Mouse (Mus musculus) right cerebral cortex, postnatal 14 days (tissue): ENCODE data around the gene C2.
A peak's percentile ranks its signal among the peaks of the same experiment; 100 is the strongest.
"Not testable (repeated sequence)": the region's sequence is repeated elsewhere in the genome, so short reads cannot be mapped to it uniquely, and the experiment has no call there.

ENCODE experiments used
- DNase-seq: peaks from one replicate; pipeline ENCODE4 v3.0.0; 2022

Gene C2

DNA sequence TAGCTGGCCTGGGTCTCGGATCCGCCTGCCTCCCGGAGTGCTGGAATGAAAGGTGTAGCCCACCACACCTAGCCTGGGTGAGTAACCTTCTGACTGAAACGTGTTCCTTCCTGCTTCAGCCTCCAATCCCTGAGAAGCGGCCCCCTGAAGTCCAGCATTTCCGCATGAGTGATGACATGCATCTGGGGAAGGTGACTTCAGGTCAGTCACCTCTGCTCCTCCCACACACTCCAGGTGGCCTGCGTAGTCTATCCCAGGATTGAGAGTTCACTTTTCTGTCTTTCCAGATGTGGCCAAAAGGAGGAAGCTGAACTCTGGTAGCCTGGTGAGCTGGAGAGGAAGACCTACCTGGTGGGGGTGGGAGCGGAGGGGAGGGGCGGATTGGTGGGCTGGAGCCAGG is 4.8 kb upstream of the C2 start:
- DNase-seq: no peak

DNA sequence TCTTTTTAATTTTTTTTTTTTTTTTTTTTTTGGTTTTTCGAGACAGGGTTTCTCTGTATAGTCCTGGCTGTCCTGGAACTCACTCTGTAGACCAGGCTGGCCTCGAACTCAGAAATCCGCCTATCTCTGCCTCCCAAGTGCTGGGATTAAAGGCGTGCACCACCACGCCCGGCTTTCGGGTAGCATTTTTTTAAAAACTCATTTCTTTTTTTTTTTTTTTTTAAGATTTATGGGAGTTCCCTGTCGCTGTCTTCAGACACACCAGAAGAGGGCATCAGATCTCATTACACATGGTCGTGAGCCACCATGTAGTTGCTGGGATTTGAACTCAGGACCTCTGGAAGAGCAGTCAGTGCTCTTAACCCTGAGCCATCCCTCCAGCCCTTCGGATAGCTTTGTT is 3.9 kb upstream of the C2 start:
- DNase-seq: not testable (repeated sequence)

DNA sequence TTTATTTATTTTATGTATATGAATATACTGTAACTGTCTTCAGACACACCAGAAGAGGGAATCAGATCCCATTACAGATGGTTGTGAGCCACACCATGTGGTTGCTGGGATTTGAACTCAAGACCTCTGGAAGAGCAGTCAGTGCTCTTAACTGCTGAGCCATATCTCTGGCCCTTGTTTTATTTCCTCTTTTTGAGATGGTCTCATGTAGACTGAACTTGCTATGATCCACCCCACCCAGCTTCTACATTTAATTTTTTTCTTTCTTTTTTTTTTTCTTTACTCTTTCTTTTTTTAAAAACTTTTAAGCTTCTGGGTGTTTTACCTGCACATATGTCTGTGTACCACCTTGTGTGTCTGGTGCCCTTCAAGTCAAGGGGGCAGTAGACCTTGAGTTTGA is 2.8 kb upstream of the C2 start:
- DNase-seq: not testable (repeated sequence)

DNA sequence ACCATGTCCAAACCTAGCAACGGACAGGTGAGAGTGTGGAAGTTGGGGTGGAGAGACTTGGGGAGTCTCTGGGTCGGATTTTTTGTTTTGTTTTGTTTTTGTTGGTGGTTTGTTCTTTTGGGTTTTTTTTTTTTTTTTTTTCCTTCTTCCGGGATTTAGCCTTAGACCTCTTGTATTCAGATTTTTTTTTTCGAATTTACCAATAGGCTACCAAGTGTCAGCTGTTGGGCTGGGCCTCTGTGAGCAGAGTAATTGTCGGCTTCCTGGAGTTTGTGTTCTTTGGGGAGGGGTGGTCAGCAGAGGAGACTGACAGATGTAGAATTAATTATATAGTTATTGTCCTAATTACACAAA is 1.8 kb upstream of the C2 start:
- DNase-seq: no peak

DNA sequence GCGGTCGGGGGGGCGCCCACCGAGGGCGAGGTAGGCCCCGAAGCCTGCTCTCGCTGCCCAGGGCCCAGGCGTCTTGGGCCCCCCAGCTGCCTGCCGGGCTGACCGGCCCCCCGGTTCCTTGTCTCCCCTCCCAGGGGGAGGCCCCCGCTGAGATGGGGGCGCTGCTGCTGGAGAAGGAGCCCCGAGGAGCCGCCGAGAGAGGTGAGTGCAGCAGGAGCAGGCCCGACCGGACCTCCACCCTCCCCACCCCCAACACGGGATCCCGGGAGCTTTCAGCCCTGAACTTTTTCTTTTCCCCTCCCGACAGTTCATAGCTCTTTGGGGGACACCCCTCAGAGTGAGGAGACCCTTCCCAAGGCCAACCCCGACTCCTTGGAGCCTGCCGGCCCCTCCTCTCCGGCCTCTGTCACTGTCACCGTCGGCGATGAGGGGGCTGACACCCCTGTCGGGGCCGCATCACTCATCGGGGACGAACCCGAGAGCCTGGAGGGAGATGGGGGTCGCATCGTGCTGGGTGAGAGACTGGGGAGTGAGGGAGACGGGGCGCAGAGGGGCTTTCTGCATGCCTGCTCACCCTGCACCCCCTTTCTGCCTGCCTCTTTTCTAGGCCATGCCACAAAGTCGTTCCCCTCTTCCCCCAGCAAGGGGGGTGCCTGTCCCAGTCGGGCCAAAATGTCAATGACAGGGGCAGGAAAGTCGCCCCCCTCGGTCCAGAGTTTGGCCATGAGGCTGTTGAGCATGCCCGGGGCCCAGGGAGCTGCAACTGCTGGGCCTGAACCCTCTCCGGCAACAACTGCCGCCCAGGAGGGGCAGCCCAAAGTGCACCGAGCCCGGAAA is 1.2 kb upstream of the C2 start:
- peak; percentile 26 for DNase-seq

DNA sequence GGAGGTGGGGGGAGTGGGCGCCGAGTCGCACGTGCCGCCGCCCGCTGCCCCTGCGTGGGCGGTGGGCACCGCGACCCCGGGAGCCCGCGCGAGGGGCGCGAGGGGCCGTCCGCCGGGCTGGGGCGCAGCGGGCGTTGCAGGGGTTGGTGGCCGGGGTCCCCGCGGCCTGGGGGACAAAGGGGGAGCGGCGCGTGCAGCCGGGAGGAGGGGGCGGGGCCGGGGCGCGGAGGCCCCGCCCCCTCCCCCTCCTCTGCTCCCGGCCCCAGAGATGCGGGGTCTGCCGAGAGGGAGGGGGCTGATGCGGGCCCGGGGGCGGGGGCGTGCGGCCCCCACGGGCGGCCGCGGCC is 614 bp upstream of the C2 start:
- peak; percentile 42 for DNase-seq

DNA sequence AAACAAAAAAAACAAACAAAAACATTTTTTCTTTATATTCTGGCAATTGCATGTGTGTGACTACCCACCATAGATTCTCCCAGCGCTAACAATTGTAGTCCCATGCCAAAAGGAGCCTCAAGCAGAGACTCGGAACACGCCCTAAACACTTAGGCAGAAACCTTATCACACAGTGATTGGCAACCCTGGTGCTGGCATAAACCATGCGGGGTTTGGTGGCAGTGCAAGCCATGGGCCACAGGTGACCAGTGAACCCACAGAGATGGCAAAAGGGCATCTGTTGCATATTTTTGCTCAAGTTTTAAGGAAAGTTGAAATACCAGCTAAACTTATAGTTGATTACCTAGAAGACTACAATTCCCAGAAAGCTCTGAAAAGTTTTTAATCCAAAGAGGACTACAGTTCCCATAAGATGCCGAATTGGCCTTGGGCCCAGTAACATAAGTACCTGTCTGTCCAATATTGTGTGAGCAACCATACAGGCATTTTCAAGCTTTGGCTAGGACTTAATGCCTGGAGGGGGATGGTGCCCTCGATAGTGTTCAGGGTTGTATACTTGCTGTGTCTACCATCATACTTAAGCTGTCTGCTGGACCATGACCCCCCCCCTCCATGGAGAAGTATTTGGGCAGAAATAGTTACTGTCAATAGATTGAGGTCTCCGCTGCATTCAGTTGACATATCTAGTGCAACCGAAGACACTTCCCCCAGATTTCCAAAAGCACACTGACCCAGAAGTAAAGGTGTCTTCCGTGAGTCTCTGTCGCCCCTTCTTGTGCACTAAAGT is 499 bp downstream of the C2 start:
- DNase-seq: peak; percentile 65

DNA sequence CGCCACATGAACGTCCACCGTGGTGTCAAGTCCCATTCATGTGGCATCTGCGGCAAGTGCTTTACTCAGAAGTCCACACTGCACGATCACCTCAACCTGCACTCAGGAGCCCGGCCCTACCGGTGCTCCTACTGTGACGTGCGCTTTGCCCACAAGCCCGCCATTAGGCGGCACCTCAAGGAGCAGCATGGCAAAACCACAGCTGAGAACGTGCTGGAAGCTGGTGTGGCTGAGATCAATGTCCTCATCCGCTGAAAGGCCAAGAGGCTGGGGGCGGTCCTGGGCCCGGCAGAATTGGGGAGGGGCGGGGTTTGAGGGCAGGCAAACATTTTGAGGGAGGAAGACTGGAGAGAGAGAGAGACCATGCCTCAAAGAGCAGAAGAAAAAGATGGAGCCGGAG is 1.7 kb downstream of the C2 start:
- no peak for DNase-seq

DNA sequence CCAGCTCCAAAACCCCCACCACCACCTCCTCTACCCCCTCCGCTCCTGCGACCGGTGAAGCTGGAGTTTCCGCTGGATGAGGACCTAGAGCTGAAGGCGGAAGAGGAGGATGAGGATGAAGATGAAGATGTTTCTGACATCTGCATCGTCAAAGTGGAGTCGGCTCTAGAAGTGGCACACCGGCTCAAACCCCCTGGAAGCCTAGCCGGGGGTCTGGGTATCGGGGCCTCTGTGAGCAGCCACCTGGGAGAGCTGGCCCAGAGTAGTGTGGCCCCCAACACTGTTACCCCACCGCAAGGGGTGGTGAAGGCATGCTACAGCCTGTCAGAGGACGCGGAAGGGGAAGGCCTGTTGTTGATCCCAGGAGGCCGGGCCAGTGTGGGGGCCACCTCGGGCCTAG is 2.3 kb downstream of the C2 start:
- no peak for DNase-seq

DNA sequence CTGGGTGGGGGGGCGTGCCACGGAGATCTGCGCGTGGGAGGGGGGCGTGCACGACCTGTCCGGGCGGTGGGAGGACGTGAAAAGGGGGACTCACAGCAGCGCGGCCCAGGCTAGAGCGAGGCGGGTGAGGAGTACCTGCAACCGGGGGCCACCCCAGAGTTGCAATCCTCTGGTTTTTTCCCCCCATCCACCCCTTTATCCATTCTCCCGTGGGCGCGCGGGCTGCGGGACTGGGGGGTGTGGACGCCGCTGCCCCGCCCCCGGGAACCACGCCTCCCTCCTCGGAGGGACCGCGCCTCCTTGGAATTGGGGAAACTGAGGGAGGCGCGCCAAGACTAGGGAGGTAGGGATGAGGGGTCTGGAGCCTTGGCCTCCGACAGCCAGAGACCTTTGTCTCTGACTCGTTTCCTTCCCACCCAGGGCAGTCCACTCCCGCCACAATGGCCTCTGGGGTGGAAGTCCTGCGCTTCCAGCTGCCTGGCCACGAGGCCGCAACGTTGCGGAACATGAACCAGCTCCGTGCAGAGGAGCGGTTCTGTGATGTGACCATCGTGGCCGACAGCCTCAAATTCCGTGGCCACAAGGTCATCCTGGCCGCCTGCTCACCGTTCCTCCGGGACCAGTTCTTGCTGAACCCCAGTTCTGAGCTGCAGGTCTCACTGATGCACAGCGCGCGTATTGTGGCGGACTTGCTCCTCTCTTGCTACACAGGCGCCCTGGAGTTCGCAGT is 3.1 kb downstream of the C2 start:
- peak; percentile 52 for DNase-seq

DNA sequence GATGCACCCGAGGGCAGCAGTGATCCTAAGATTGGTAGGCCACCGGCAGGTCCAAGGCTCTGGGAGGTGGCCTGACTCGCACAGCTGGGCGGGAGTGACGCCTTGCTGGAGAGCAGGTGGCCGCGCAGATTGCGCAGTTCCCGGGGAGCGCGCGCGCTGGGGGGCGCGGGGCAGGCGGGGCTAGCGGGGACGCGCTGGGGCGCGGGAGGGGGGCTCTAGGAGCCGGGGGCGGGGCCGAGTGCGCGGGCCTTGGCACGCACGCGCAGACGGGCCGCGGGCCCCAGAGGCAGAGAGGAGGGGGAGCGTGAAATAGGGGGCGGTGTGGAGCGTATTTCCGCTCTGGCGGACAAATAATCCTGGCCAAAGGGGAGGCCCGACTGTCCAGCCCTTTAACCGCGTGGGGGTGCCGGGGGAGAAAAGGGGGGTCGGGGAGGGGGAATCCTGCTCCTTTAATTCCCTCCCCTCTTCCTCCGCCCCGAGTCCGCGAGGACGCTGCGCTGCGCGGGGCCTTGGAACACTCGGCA is 3.9 kb downstream of the C2 start:
- DNase-seq: peak; percentile 94

DNA sequence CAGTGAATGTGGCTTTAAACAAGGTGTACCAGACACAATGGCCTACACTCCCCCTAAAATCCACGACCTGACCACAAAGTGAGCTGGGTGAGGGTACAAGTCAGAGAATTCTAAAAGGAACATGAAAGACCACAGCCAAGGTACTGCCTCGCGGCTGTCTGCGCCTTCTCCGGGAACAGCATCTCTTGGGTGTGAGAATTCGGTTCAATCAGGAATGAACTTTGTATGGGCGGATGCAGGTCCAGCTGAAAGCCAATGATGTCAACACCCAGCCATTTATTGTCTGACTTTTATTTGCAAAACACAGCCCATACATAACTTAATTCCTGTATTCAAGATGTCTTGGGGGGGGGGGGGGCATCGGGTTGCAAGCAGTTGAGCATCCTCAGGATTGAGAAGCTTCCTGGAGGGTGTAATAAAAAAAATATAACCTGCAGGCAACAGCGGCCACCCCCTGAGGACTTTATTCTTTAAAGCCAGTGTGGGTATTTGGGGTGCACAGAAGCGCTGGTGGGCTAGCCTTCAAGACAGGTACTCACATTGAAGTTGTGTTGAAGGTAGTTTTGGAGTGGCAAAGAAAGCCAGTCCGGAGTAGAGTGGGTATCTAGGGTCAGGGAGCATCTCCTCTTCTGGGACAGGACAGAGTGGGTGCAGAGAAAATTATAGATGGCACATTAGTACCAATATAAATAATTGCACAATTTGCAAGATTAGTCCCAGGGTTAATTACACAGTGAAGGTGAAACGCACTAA is 4.8 kb downstream of the C2 start:
- DNase-seq: no peak

DNA sequence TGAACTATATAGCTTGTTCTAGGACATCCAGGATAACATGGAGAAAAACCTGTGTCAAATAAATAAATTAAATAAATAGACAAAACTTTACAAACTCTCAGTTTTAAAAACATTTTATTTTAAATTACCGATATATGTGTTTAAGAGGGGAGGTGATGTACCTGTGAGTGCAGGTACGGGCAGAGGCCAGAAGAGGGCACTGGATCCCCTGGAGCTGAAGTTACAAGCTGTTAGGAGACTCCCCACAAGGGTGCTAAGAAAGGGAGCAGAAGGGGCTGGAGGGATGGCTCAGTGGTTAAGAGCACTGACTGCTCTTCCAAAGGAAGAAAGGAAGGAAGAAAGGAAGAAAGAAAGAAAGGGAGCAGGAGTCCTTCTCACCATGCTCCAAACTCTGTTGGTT is 6.7 kb downstream of the C2 start:
- no peak for DNase-seq

DNA sequence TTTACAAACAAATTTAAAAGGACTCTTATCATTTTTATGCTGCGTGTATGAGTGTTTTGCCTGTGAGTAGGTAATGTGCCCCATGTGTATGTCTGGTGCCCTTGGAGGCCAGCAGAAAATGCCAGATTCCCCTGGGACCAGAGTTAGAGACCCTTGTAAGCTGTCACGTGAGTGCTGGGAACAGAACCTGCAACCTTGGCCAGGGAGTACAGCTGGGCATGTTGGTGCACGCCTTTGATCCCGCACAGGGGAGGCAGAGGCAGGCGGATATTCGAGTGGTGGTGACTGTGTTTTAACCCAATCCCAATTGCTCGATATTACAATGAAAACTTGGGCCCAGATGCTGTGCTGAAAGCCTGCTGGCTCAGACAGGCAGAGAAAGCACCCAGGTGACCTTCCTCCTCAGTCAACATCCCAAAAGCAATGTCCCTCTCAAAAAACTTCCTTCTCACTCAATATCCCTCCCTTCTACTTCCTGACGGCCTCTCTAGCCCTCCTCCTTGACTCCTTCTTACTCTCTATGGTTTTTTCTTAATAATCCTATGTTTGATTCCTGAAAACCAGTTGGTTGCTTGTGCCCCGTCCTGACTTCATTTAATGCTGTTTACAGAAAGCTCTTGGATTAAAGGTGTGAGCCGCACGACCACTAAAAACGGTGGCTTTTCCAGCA is 7.9 kb downstream of the C2 start:
- no peak for DNase-seq

DNA sequence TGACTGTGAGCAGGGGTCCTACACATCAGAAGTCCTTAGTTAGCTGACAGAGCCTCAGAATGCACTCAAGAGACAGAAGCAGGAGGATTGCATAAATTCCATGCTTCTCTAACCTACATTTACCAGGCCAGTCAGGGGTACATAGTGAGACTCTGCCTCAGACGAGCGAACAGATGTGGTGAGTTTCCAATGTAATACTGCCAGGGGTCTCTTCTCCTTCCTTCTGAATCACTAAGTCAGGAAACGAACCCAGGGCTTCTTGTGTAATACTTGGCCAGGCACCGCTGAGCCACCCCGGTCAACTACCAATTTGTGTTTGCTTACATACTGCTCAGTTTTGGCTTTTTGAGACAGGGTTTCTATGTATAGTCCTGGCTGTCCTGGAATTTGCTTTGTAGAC is 10.1 kb downstream of the C2 start:
- DNase-seq: no peak

DNA sequence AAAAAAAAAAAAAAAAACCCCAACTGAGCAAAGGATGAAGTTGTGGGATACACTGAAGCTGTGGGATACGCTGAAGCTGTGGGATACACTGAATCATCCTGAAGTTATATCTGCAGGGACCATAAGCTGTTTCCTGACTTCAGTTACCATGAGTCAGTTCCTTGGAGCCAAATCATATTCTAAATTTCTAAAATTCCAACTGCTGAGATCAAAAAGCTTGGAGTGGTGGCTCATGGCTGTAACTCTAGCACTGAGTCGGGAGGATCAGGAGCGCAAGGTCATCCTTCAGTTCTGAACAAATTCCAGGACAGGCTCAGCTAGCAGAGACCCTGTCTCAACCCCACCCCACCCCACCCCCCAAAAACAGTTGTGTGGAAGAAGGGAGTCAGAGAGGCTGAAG is 12.4 kb downstream of the C2 start:
- no peak for DNase-seq

DNA sequence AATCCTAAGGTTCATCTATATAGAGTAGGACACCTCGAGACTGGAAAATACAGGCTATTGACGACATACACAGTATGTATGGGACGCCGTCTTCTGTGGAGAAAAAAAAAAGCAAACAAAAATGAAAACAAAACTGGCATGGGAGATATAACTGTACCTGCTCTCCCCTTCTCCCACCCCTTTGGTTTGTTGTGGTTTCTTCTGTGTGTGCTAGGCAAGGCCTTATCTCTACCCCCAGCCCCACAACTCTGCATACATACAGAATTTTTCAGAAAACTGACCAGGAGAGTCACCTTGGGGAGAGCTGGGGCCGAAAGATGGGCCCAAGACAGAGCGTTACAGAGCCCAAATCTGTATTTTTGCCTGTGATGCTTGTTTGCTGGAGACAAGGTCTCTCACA is 13.4 kb downstream of the C2 start:
- DNase-seq: no peak

DNA sequence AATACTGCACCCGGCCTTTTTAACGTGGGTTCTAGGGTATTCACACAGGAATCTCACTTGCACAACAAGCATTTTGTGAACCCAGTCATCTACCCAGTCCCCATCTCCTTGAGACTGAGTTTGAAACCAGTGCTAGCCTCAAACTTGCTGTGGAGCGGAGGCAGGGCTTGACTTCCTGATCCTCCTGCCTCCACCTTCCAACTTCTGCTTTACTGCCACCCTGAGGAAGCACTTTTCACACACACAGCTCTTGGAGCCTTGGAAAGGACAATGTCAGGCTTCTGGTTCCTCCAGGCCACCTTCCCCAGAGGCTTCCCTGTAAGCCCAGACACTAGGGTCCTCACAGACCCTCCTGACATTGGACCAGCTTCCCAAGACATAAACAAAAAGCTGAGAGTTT is 14.7 kb downstream of the C2 start:
- DNase-seq: no peak

DNA sequence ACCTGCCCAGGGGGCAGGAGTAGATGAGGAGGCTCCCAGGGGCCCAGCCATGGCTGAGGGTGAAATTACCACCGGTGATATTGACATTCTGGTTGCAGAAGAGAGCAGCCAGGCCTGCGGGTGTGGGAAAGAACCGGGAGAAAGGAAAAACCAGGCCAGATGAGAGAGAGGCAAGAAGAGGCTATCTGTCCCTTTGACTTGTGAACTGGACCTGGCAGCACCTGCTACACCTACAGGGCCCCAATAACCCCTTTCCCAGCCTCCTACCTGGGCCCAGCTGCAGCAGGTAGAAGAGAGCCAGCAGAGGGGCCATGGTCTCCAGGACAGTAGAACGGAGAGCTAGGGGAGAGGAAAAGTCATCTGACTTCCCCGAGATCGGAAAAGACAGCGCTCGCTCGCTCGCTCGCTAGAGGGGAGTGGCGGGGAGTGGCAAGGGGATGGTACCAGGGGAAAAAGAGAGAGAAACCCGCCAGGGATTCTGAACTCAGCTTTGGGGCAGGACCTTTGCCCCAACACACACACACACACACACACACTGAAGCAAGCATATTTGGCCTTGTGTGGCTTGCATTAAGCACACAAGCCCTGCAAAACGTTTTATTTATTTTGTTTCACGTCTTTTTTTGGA is 16.3 kb downstream of the C2 start, which contains the start of gene Gm20547:
TSS of gene Gm20547 (minus strand) at position 360 of the 628 bp plus-strand sequence.
- DNase-seq: no peak

DNA sequence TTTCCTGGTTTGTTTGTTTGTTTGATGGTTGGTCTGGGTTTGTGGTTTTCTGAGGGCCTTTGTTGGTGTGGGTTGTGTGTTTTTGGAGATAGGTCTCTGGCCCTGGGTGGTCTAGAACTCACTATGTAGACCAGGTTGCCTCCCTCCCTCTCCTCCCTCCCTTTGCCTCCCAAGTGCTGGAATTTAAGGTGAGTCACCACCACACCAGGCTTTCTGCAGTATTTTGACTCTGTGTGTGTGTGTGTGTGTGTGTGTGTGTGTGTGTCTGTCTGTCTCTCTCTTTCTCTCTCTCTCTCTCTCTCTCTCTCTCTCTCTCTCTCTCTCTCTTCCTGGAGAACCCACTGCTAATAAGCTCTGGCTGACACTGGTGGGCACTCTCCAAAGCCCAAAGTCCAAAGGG is 16.9 kb downstream of the C2 start:
- DNase-seq: no peak

DNA sequence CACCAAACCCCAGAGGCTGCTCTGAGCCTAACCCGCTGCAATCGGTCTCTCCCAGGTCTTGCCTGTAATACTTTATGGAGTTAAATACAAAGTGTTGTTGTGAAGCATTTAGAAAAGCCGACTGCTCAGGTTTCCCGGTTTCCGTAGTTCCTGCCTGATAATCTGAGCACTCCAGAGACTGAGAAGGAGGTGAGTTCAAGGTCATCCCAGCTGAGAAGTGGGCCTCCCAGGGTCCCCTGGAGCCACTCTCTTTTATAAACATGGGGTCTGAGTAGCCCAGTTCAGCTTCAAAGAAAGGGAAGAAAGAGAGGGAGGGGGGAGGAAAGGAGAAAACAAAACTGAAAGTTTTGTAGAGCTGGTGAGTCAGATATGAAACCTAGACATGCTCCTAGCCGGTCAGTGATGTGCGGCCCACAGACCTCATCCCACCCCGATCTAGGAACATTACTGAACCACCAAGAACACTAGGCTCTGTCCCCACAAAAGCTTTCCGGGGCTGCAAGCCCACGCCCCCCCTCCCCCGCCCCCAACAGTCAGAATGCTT is 18.7 kb downstream of the C2 start, which contains the start of gene Zbtb12:
TSS of gene Zbtb12 (plus strand) at position 148 of the 544 bp plus-strand sequence.
- DNase-seq: no peak
